Mouse (Mus musculus) CD4-positive naive resting alpha-beta T cell, adult 57 days (primary cell): ENCODE data around the gene Stox2. TPM values are rescaled to one million over a fixed set of nuclear protein-coding genes. Genes with fewer than 3 reads are reported as not detected.

Source experiments
- total RNA-seq: library from RNA; stranded (reverse); gene quantifications from one replicate; pipeline ENCODE4 v1.2.4, GENCODE M21; 2023

Gene Stox2
- total RNA-seq, result 0.53 TPM

DNA sequence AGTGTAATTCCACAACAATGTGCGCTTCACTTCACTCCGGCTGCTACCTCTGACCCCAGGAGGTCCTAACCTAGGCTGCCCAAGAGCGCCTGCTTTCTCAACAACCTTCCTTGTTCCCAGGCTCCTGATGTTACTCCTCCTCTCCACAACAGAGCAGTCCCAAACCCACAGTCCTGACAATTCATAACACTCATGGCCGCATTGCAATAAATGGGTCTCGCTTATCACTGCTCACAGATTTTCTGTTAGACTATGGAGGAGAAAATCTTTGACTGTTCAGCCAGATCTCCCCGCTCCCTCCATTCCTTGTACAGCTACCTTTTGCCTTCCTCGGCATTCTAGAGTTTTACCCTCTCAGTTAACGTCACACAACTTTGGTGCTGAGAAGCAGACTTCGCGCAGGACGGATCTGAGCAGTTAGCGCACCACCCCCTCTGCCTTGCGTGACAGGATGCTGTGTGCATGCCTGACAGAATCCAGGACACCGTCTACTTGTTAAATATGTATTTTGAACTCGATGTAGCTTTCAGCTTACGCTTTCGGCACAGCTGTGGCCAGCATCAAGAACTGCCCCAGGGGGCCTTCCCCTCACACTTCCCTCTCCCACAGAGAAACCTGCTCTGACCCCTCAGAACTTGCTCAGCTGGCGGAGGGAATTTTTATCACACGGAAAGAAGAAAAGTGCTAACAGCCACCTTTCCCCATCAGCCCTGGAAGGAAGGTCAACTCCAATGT is at the start of gene Stox2:
Gene Stox2 (minus strand): TSS at position 51 of the 735 bp plus-strand sequence.

Other genes with a start within 250 kb of the Stox2 start
- 36.9 TPM for gene Trappc11, start 87.1 kb upstream of the Stox2 start, total RNA-seq
- gene Rwdd4a, start 87.3 kb upstream of the Stox2 start, total RNA-seq, result 32.9 TPM
- gene Ing2, start 229.2 kb upstream of the Stox2 start, total RNA-seq, result 33.9 TPM